Mouse (Mus musculus) brain, embryonic 14.5 days (tissue): ENCODE measurements at regions not wholly inside any gene's neighbourhood (a gene's known extent, or its start where the extent isn't known, plus 50 kb on each side); places are given as distances from the start of the nearest gene placed in this dataset.

Experiments used
- CTCF ChIP-seq: fragments of 200-500 bp; IDR thresholded peaks from 2 replicates; pipeline ENCODE4 v1.5.1; 2012; ENCODE audit warnings: inconsistent platforms, mild to moderate bottlenecking, moderate library complexity, borderline replicate concordance; ENCODE audit not compliant: insufficient read depth, insufficient read length; ENCODE audit errors: extremely low read depth
- POLR2A ChIP-seq: fragments of 200-500 bp; IDR thresholded peaks from 2 replicates; pipeline ENCODE4 v1.6.1; 2012; ENCODE audit warnings: mild to moderate bottlenecking, inconsistent platforms, borderline replicate concordance; ENCODE audit not compliant: poor library complexity, insufficient read depth, insufficient read length, severe bottlenecking; ENCODE audit errors: extremely low read depth

- TF ChIP-seq CTCF (no peak), POLR2A (no peak)
Observed at GRCm38 (mm10) chr11:91995524-91995923, 418.2 kb upstream of the Kif2b start.
